24 mouse cellular contexts compared by ENCODE assay signal in the genomic region with DNA sequence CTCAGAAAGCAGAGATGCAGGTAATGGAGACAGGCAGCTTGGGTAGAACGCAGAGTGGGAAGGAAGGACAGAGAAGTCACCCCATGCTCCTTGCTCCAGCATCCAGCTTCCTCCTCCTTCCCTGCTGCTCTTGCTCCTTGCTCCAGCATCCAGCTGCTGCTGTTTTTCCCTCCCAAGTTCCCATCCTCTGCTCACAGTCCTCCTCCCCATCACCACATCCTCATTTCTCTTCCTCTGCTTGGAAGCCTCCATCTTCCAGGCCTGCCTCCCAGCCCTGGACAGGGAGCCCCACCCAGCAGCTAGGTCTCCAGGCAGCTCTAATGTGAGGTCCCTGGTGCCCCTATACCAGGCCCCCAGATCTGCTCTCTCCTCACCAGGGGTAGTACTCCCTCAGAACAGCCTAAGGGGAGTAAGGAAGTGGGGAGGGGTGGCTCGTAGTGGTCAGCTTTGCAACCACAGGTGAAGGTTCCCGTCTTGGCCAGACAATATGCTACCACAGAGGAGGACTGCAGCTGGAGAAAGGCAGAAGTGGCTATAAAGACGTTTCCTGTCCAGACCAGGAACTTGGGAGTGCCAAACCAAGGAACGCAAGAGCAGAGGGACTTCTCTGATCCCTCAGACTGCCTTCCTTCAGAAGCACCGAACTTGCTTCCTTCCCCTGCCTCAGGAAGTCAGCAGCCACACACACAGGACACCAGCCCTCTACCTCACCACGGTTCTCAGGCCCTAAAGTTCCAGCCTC. TPM values are rescaled to one million over a fixed set of nuclear protein-coding genes. Genes with fewer than 3 reads are reported as not detected.
DNase-seq lines count a peak whose midpoint lies in the region; ATAC-seq and TF ChIP-seq lines count a peak whose summit lies in the region.
"Had no signal": no experiment of that assay in that cellular context is flagged by ENCODE, and none has a peak within 500 bp of the region (broad histone marks: within the 10 kb centered on the region; RNA-seq: fewer than 3 reads in every experiment).

No protein-coding gene starts in this region.

- TF ChIP-seq POLR2A in bone marrow macrophage, adult 2 months (IDR thresholded peaks at IDR 0.05; ENCODE audit: borderline replicate concordance, low read depth, low read length) = no peak

- no peak for TF ChIP-seq CTCF in bone marrow macrophage, adult 2 months (IDR thresholded peaks at IDR 0.05; ENCODE audit: low read depth, low read length)

- H3K27ac ChIP-seq in bone marrow macrophage, adult 2 months (ENCODE audit: insufficient read depth, low read depth, low read length) = peak overlapping the region; percentile 81
- H3K27ac ChIP-seq: forebrain, embryonic 12.5 days; heart, embryonic 10.5 days; hindbrain, embryonic 13.5 days; limb, embryonic 15.5 days; stomach, embryonic 15.5 days had no signal

- H3K4me1 ChIP-seq in bone marrow macrophage, adult 2 months (ENCODE audit: control insufficient read depth, insufficient read depth, low read length) = peaks cover 60% of the 10 kb centered on the region
- H3K4me1 ChIP-seq: forebrain, embryonic 12.5 days; stomach, embryonic 15.5 days had no signal

- DNase-seq in layer of hippocampus, adult 9-11 months = peak; percentile 49
- DNase-seq in layer of hippocampus, postnatal 14 days (ENCODE audit: low spot score in 2 of 2) = no peak
- peak; percentile 21 for DNase-seq in 416B (ENCODE audit: low read depth)
- no peak for DNase-seq in cerebellum, postnatal 25 days
- DNase-seq: adrenal gland, postnatal 14 days; cerebellum, adult 11-12 months; cerebellum, postnatal 36 days; gastrocnemius, postnatal 10 days; kidney, postnatal 36 days; liver, postnatal 0 days; midbrain, embryonic 14.5 days; right cerebral cortex, postnatal 25 days had no signal

- H3K4me3 ChIP-seq in bone marrow macrophage, adult 2 months (ENCODE audit: insufficient read depth, low read length) = no peak overlapping the region
- H3K4me3 ChIP-seq: forebrain, embryonic 12.5 days; heart, embryonic 10.5 days; hindbrain, embryonic 13.5 days; limb, embryonic 15.5 days; stomach, embryonic 15.5 days had no signal

- peak; percentile 69 for ATAC-seq in megakaryocyte, adult 5-6 weeks (ENCODE audit: poor library complexity, severe bottlenecking)
- no peak for ATAC-seq in monocyte, adult 5-6 weeks (replicated peaks; ENCODE audit: insufficient number of reproducible peaks, low FRiP score, low TSS enrichment, poor library complexity, severe bottlenecking)
- ATAC-seq: inflammation-experienced regulatory T-cells, adult 6 months; liver, postnatal 0 days had no signal

RNA-seq across cellular contexts. Expression of a gene that starts 5.9 kb away (rescaled TPM):
- total RNA-seq in layer of hippocampus, postnatal 14 days (2021) = 1 to 10 TPM in 1 of 2 experiments, under 1 TPM in 1; 0.69 to 1.3 TPM
- polyA plus RNA-seq in bone marrow macrophage, adult 2 months (2012; ENCODE audit: insufficient read depth, insufficient read length, missing spikeins) = 11.5 and 11.8 TPM in 2 replicates
- not detected in 2 replicates for total RNA-seq in megakaryocyte, adult 5-6 weeks (2015)
- total RNA-seq in megakaryocyte, adult 5-6 weeks (2017) = not detected in 2 replicates
- not detected in 3 replicates for total RNA-seq in monocyte, adult 5-6 weeks (2017)
- total RNA-seq: adrenal gland, postnatal 14 days; heart, postnatal 10 days; neutrophil, adult 5-6 weeks had no signal
- polyA plus RNA-seq: forebrain, embryonic 12.5 days; heart, embryonic 10.5 days; hindbrain, embryonic 13.5 days; inflammation-experienced regulatory T-cells, adult 6 months; midbrain, embryonic 14.5 days had no signal

RNA-seq across cellular contexts. Expression of a gene that starts 6.5 kb away (rescaled TPM):
- total RNA-seq in layer of hippocampus, postnatal 14 days (2021) = 10 to 100 TPM; 10.6 TPM
- 4.1 and 4.8 TPM in 2 replicates for polyA plus RNA-seq in bone marrow macrophage, adult 2 months (2012; ENCODE audit: insufficient read depth, insufficient read length, missing spikeins)
- 0.18 and 1.3 TPM in 2 replicates for total RNA-seq in megakaryocyte, adult 5-6 weeks (2015)
- 0.28 and 0.55 TPM in 2 replicates for total RNA-seq in megakaryocyte, adult 5-6 weeks (2017)
- 0.29 to 0.78 TPM (median 0.32 TPM) in 3 replicates for total RNA-seq in monocyte, adult 5-6 weeks (2017)
- polyA plus RNA-seq: kidney, embryonic 14.5 days had no signal

Comparison
In these comparisons a context has a peak if more than half of its experiments do, and no peak if none do; other contexts are left out.
1. DNase-seq: peak in layer of hippocampus, adult 9-11 months (single experiment) and 416B (single experiment); none in layer of hippocampus, postnatal 14 days (0 of 2) and cerebellum, postnatal 25 days (0 of 2).